Mouse (Mus musculus) CH12.LX (cell line): ENCODE data around the gene Urgcp.
A peak's percentile ranks its signal among the peaks of the same experiment; 100 is the strongest.

Experiments
- CTCF ChIP-seq, 2 experiments: IDR thresholded peaks in 1 of 2; conservative IDR thresholded peaks in 1 of 2; 2 replicates each; pipeline ENCODE4 v1.5.1; 2011 to 2012; ENCODE audit warnings: low read depth in 2 of 2, low read length in 2 of 2, improper control_type of control experiment in 1 of 2, inconsistent platforms in 1 of 2, mild to moderate bottlenecking in 1 of 2, moderate library complexity in 1 of 2
- USF2 ChIP-seq: conservative IDR thresholded peaks from 2 replicates; pipeline ENCODE4 v1.6.1; 2011; ENCODE audit warnings: low read depth, low read length, improper control_type of control experiment

- TF ChIP-seq CTCF (conservative IDR thresholded peaks at IDR 0.05 in 1 of 2, IDR thresholded peaks at IDR 0.05 in 1 of 2; ENCODE audit: low read depth in 2 of 2, low read length in 2 of 2) (0 out of 4 replicates have a peak, but pooled peaks of 1 of the 2 experiments have one; percentile 7), USF2 (no peak)
These were observed 35.2 kb upstream of the Urgcp start for GRCm38 (mm10) chr11:5797371-5797770.
